Mouse (Mus musculus) embryonic fibroblast, embryonic 13.5 days (primary cell): ENCODE data around the gene Ero1lb.
"Not testable (repeated sequence)": the region's sequence is repeated elsewhere in the genome, so short reads cannot be mapped to it uniquely, and the experiment has no call there.

Experiments
- CTCF ChIP-seq: IDR thresholded peaks from 2 replicates; pipeline ENCODE4 v1.5.1; 2011; ENCODE audit warnings: mild to moderate bottlenecking, control low read depth, low read length, moderate library complexity, borderline replicate concordance; ENCODE audit not compliant: insufficient read depth
- POLR2A ChIP-seq: IDR thresholded peaks from 2 replicates; pipeline ENCODE4 v1.6.1; 2011; ENCODE audit warnings: low read depth, mild to moderate bottlenecking, control low read depth, low read length, moderate library complexity

DNA sequence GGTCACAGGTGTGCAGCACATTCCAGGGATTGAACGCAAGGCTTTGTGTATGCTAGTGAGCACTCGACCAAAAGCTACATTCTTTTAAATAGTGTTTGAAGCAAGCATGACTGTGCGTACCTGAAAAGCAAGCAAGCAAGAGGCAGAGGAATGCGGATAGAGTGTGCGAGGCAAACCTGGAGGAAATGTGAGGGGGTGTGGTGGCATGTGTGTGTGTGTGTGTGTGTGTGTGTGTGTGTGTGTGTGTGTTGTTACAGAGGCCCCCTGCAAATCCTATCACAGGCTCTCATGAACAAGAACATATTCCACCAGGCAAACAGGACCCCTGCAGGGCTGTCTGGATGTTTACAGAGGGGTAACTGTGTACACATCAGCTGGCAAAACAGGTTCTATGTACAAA is 64.6 kb downstream of the Ero1lb start:
- not testable (repeated sequence) for TF ChIP-seq POLR2A, CTCF
